Mouse (Mus musculus) cerebral cortex, adult 2 months (tissue): ENCODE data around the gene Slc37a1.

Experiments used
- WGBS: fragments of 180-500 bp; shearing (Covaris S2); methylation state at CpG from one replicate; pipeline ENCODE4 v1.1.7; 2018; 5-methylcytosine and 5-hydroxymethylcytosine counted together

Gene Slc37a1

GRCm38 (mm10) chr17:31317521-31318272, 31.1 kb downstream of the Slc37a1 start:
- 55% methylated on average over 22 of the region's 22 CpGs for WGBS

DNA sequence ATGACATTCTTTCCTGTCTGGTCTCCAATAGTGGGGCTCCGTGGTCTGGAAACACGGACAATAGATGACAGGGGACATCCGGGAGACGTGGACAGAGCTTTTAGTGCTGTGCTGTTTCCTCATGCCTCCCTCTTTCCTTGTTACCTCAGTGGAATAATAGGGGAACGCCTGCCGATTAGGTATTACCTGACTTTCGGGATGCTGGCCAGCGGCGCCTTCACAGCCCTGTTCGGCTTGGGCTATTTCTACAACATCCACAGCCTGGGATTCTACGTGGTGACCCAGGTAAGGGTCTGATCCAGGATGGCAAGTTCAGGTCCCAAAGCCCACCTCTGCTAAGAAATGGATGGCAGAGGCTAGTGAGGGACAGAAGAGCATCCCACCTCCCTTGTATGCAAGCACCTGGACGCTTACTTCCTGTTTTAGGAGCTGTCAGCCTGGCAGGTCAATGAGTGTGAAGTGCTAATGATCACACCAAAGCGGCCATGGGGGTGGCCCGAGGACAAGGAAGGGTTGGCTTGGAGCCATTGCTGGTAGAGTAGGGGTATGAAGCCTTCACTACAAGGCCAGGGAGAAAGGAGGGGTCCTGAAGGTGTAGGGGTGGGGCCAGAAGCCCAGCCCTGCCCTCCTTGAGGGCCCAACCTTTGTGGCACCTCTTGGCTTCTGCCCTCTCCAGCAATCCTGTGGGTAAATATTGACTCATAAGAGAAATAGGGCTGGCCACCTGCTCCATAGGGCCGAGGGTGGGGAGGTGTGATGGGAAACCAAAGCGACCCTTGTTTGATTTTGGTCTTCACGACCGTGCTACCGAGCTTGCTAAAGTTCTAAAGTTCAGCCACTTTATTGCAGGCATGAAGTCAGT, 32.5 kb downstream of the Slc37a1 start:
- WGBS, result 95% methylated on average over 19 of the region's 19 CpGs

DNA sequence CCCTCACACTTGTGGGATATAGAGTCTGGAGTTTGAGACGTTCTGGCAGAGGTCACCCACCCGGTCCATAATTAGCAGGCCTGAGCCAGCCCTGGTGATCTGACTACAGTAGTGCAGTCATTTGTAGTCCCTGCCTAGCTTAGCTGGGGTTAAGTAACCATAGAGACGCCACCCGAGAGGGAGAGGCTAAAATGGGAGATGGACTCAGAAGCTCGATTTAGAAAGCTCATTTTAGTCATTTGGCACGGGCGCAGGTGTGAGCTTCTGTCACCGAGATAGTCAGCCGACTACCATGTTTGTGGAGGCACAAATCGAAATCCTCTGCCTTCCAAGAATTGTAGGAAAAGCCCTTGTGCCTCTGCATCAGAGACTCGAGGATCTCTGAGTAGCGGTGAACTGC, 34.8 kb downstream of the Slc37a1 start:
- WGBS, result 39% methylated on average over 12 of the region's 12 CpGs

DNA sequence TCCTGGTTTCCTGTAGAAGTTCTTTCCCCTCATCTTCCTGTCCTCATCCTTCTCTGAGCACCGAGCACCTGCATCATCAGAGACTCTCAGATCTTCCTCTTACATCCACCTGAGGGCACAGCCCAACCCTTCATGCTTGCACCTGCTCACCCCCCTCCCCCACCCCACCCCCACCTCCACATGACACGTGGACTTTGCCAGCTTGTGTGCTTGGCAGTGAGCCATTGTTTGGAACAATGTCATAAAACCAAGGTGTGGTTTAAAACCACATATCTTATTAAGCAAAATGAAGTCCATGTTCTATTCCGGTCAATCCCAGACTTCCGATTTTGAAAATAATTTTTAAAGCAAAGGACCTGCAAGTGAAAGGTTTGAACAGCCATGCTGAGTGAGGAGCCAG, 35.9 kb downstream of the Slc37a1 start:
- 74% methylated on average over 4 of the region's 4 CpGs for WGBS

GRCm38 (mm10) chr17:31323379-31323778, 36.8 kb downstream of the Slc37a1 start:
- 87% methylated on average over 4 of the region's 4 CpGs for WGBS

DNA sequence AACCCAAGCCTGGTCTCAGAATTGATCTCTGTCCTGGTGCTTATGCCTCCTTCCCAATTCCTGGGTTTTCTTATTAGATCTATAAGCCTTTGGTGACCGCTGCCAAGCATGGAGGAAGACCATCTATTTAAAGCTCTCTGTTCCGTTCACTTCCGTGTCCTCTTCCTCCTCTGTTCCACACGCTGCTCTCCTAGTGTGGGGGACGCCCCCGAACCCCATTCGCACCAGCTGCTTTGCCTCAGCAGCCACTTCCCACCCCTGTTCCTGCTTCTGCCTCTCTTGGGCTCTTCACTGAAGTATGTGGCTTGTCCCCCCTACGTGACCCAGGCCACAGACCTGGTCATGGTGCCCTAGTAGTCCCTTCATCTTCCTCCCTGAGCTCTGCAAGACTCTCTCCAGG, 37.6 kb downstream of the Slc37a1 start:
- WGBS, result 64% methylated on average over 8 of the region's 8 CpGs

- 75% methylated on average over 13 of the region's 13 CpGs for WGBS
These were observed 39.0 kb downstream of the Slc37a1 start for GRCm38 (mm10) chr17:31325451-31326219.

DNA sequence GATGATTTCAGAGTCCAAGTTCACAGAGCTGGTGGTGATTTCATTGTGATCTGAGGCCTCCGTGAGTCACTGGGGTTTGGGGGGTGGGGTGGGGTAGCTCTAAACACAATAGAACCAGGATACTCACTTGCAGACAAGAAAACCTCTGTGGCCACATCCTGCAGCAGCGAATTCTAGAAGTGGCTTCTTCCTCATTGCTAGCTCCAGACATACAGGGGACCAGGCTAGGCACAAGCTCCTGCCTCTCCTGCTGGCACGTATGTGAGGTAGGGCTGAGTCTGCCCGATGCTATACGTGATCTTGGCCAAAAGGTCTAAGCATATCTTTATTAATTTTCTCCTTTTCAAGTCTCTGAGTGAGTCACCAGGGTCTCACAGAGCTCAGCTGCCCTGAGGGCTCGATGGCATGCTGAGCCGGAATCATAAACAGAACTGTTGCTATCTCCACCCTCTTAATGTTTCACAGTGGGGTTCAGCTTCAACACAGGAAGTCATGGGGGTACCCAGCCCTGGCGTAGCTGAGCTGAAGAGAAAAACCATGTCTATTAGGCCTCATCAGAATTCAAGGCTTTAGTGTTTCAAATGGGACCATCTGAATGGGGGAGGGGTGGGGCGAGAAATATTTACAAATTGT, 39.7 kb downstream of the Slc37a1 start:
- 60% methylated on average over 9 of the region's 9 CpGs for WGBS

GRCm38 (mm10) chr17:31328466-31328865, 41.9 kb downstream of the Slc37a1 start:
- 77% methylated on average over 4 of the region's 4 CpGs for WGBS

GRCm38 (mm10) chr17:31330622-31331021, 44.0 kb downstream of the Slc37a1 start:
- 45% methylated on average over 4 of the region's 4 CpGs for WGBS

DNA sequence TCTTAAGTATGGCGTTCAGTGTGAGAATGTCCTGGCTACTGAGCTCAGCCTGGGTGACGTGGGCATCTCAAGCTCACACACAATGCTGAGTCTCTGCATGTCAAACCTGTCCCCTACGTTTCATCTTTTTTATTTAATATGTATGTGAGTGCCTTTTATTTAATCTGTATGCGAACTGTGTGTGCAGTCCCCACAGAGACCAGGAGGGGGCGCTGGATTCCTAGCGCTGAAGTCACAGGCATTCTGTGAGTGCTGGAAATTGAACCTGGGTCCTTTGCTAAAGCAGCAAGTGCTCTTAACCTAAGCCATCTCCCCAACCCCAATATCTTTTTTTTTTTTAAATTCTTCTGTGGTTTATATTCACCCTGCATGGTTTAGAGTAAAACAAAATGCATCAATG, 44.7 kb downstream of the Slc37a1 start:
- WGBS, result 90% methylated on average over 6 of the region's 6 CpGs

DNA sequence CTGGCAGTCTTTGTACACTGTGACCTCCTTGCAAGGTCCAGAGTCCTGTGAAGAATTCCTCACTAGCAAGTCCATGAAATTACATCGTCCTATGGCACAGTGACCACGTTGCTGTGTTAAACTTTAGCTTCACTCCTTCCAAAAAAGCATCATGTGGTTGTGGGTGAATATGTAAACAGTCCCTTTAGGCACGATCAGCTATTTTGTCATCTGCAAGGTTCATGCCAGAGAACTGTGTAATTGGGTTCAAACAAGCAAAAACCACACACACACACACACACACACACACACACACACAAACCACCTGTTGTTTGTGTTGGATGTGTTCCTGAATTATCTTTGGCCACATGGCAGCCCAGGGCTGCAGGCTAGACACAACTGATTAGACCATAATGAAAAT, 45.3 kb downstream of the Slc37a1 start:
- WGBS, result 54% methylated on average over 3 of the region's 3 CpGs

DNA sequence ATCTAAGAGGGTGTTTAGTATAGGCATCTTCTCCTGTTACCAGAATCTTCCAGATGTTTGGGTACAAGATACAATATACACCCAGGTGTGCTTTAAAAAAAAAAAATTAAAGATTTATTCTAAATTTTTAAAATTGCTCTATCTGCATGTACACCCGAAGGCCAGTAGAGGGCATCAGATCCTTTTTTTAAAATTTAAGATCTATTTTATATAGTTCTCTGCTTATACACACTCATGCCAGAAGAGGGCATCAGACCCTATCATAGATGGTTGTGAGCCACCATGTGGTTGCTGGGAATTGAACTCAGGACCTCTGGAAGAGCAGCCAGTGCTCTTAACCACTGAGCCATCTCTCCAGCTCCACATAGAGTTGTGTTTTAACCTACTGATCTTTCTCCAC, 45.7 kb downstream of the Slc37a1 start:
- 50% methylated on average over 1 of the region's 1 CpGs for WGBS

DNA sequence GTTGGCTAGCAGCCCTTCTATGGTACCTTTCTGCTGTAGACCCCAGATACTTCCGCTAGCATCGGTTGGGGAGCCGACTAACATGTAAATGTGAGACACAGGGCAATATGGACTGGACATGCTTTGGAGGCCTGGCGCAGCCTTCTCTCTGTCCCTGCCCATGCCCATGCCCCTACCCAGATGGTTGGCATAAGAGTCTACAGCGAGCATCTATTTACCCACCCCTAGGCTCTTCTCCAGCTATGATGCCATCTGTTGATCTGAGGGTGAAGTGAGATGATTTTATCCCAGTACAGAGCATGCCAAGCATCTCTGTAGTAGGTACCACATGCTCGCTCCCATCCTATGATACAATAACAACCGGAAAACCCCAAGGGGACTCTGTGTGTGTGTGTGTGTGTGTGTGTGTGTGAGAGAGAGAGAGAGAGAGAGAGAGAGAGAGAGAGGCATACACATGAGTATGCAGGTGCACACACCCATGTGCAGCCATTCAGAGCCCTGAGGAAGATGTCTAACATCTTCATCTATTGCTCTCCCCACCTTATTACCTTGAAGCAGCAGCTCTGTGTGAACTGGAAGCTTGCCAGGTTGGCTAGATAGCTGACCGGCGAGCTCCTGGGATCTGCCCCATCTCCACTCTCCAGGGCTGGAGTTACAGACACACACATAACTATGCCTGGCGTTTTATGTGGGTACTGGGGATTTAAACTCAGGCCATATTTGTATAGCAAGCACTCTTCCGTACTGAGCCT, 48.1 kb downstream of the Slc37a1 start:
- WGBS, result 77% methylated on average over 11 of the region's 11 CpGs

DNA sequence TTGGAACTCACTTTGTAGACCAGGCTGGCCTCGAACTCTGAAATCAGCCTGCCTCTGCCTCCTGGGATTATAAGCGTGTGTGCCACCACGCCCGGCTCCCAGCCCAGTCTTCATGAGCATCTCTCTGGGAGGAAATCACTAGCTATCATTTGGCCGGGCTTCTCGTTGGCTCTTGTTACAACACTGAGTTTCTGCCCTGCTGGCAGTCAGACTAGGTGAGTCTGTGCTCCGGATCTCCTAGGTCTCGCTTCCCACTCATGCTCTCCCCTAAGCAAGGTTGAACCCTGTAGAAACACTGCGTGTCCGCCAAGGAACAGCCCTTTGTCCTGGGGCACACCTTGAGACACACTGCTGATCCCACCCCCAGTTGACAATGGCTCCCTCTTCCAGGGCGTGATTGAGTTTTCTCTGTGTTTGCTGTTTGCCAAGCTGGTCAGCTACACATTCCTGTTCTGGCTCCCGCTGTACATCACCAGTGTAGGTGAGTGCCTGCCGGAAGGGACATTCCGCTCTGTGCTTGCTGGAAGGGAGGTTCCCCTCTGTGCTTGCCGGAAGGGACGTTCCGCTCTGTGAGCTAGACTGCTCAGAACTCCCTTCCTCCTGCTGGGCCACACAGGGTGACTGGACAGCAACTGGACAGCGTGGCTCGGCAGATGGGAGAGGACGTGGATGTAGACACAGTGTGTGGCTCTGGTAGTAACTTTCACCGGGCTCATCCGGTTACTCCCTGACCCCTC, 48.9 kb downstream of the Slc37a1 start:
- 76% methylated on average over 22 of the region's 22 CpGs for WGBS

DNA sequence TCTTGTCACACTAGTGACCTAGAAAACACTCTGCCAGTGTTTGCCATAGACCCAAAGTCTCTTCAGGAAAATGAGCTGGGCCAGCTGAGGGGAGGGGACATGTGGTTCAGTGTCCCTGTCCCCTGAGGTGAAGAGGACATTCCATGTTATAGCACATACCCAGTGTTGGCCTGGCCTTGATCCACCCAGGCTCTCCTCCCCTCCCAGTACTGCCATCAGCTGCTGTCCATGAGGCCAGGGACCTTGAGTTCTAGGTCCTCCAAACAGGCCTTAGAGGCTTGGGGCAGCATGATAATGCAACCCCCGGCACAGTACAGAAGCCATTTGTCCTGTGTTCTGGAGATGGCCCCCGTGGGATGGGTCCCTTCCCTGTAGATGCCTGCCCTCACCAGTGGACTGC, 53.2 kb downstream of the Slc37a1 start:
- WGBS, result 83% methylated on average over 2 of the region's 2 CpGs

DNA sequence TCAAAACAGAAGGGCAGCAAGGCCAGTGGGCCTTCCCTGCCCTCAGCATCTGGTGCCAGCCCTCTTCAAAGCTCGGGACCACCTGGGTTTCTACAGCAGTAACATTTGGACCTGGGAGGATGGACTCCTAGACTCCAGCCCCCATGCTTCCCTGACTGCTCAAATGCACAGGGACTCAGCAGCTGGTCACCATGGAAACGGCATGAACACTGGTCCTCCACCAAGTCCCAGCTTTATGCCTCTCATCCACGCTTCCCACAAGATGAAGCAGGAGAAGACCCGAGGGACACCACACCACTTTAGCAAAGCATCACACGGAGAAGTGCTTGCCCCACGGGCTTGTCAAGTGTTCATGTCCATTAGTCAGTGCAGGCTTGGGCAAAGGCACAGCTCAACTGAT, 55.6 kb downstream of the Slc37a1 start:
- 49% methylated on average over 6 of the region's 6 CpGs for WGBS

DNA sequence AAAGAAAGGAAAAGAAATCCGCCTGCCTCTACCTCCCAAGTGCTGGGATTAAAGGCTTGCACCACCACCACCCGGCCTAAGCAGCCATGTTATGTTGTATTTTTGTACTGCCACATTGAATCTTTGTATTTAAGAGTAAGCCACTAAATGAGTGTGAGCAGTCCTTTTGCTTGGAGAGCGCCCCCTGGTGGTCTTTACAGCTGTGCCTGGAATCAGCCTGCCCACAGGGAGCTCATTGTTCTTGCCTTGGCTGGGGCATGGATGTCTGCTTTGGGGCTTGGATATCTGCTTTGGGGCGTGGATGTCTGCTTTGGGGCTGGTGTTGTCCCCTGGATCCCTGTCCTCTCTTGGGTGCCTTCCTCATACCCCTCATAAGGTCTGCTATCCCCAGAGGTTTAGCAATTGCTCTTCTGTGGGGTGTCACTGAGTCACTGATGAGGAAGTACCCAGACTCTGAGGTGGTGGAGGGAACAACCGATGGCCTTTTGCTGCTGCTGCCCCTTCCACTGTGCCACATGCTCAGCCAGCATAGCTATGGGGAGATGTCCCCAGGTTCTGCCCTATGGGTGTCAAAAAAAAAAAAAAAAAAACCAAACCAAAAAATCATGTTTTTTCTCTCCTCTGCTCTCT, 57.7 kb downstream of the Slc37a1 start:
- 55% methylated on average over 5 of the region's 5 CpGs for WGBS

GRCm38 (mm10) chr17:31344816-31345215, 58.2 kb downstream of the Slc37a1 start:
- 97% methylated on average over 3 of the region's 3 CpGs for WGBS

- 73% methylated on average over 5 of the region's 5 CpGs for WGBS
These were observed 61.5 kb downstream of the Slc37a1 start for GRCm38 (mm10) chr17:31348129-31348528.
